Mouse (Mus musculus) stomach, embryonic 14.5 days (tissue): Measurements from ENCODE around the gene Bmf. TPM values are rescaled to one million over a fixed set of nuclear protein-coding genes. Genes with fewer than 3 reads are reported as not detected.

ENCODE experiments used
- ATAC-seq: fragments of 200-750 bp; cut with Nextera tagmentation; 2 replicates; pipeline ENCODE4 v1.8.0; 2017; ENCODE audit warnings: low read depth, moderate TSS enrichment; ENCODE audit not compliant: insufficient number of reproducible peaks, insufficient read depth, low FRiP score
- H3K27ac ChIP-seq: fragments of 300-500 bp; sonication (generic); 2 replicates; pipeline ENCODE4 v1.5.1; 2014; ENCODE audit warnings: mild to moderate bottlenecking, low read length, moderate library complexity, mixed read lengths
- H3K27me3 ChIP-seq: fragments of 300-500 bp; sonication (generic); 2 replicates; pipeline ENCODE4 v1.6.1; 2014; ENCODE audit warnings: low read length, control low read depth, mixed read lengths; ENCODE audit not compliant: control insufficient read depth, insufficient read depth
- H3K36me3 ChIP-seq: fragments of 300-500 bp; sonication (generic); 2 replicates; pipeline ENCODE4 v1.6.1; 2014; ENCODE audit warnings: mild to moderate bottlenecking, control low read depth, low read length, moderate library complexity, mixed read lengths; ENCODE audit not compliant: control insufficient read depth, insufficient read depth
- H3K4me1 ChIP-seq: fragments of 300-500 bp; sonication (generic); 2 replicates; pipeline ENCODE4 v1.6.1; 2014; ENCODE audit warnings: low read length, control low read depth, mixed read lengths; ENCODE audit not compliant: control insufficient read depth, insufficient read depth
- H3K4me2 ChIP-seq: fragments of 300-500 bp; sonication (generic); replicated peaks from 2 replicates; pipeline ENCODE4 v1.6.1; 2014; ENCODE audit warnings: low read depth, low read length, control low read depth
- H3K4me3 ChIP-seq: fragments of 300-500 bp; sonication (generic); 2 replicates; pipeline ENCODE4 v1.5.1; 2014; ENCODE audit warnings: low read depth, low read length, control low read depth
- H3K9ac ChIP-seq: fragments of 300-500 bp; sonication (generic); replicated peaks from 2 replicates; pipeline ENCODE4 v1.6.1; 2014; ENCODE audit warnings: low read depth, mild to moderate bottlenecking, control low read depth, low read length, moderate library complexity, mixed read lengths
- H3K9me3 ChIP-seq: fragments of 300-500 bp; sonication (generic); 2 replicates; pipeline ENCODE4 v1.6.1; 2016; ENCODE audit warnings: low read depth, low read length, control low read depth; ENCODE audit not compliant: control insufficient read depth
- WGBS: fragments of 180-500 bp; shearing (Covaris S2); extraction: QIAGEN DNeasy Blood & Tissue Kit; methylation state at CpG from one replicate; pipeline ENCODE4 v1.1.7; 2014; 5-methylcytosine and 5-hydroxymethylcytosine counted together
- polyA plus RNA-seq: library from polyadenylated mRNA; unstranded; fragments of >200 nt; fragmentation: Nextera tagmentation; extraction: Ambion mirVana; gene quantifications from 2 replicates; pipeline ENCODE4 v1.2.1, GENCODE M21; 2014

Gene Bmf
- polyA plus RNA-seq = 7.7 and 8.2 TPM in 2 replicates

DNA sequence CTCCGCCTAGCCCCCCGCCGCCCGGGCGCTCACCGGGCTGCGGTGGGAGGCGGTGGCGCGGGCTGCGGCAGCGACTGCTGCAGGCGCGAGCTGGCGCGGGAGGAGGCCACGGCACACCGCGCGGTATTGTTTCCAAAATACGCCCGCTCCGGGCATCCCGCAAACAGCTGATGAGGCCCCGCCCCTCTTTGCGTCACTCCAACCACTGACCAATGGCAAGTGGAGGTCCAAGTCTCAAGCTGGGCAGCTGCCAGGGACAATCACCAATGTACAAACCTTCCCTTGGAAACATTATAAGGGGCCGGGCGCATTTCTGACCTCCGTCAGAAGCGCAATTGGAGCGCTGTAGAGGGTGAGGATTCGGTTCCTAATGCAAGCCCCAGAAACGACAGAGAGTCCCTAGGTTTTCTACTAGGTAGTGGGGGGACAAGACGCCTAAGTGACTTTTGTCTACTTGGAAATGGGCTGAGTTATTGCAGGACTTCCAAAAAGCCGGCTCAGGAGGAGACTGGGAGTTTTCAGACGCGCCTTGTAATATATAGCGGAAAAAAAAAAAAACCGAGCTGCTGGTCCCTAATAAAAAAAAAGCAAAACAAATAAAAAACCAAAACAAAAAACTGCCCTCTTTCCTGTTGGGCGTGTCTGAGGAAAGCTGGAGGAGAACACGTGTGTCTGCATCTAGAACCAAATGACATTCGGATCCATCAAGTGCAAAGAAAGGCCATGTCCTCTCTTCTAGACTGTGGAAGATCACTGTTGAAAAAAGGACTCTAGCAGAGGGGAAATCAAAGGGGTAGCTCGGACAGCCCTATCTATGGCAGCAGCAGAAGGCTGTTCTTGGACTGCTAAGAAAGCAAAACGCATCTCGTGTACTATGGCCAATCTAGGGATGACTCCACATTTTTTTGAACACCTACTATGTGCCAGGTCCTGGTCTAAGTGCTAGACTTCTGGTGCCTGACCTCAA lies at the start of gene Bmf:
Gene Bmf (minus strand): TSS at position 181 of the 967 bp plus-strand sequence.
- no peaks in the 10 kb centered on the region for H3K9me3 ChIP-seq
- peak; percentile 86 for ATAC-seq
- no peaks in the 10 kb centered on the region for H3K36me3 ChIP-seq
- peaks cover 37% of the 10 kb centered on the region for H3K4me1 ChIP-seq
- H3K27ac ChIP-seq = peak within 1 kb of the TSS; percentile 59; the same call in 1 of the 2 replicates
- no peaks in the 10 kb centered on the region for H3K27me3 ChIP-seq
- peak within 1 kb of the TSS; percentile 91 for H3K4me3 ChIP-seq
- peak within 1 kb of the TSS; percentile 62 for H3K9ac ChIP-seq
- peak within 1 kb of the TSS; percentile 95 for H3K4me2 ChIP-seq
- under 1% methylated on average over 45 of the region's 45 CpGs for WGBS

DNA sequence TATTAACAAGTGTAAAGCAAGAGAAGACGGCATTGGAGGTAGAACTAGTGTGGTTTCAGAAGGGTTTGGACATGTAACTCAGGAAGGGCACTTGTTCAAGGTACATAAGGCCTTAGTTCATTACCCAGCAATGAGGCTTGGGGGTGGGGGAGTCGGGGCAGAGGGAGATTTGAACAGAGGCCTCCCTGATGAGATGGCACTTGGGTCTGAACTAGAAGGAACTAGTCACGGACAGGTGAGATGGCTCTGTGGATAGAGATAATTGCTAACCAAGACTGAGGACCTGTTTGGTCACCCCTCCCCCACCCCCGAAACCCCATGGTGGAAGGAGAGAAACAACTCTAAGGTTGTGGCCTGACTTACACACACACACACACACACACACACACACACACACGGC lies 49.6 kb upstream of the Bmf start:
- WGBS = 13% methylated on average over 5 of the region's 5 CpGs
- ATAC-seq = no peak

DNA sequence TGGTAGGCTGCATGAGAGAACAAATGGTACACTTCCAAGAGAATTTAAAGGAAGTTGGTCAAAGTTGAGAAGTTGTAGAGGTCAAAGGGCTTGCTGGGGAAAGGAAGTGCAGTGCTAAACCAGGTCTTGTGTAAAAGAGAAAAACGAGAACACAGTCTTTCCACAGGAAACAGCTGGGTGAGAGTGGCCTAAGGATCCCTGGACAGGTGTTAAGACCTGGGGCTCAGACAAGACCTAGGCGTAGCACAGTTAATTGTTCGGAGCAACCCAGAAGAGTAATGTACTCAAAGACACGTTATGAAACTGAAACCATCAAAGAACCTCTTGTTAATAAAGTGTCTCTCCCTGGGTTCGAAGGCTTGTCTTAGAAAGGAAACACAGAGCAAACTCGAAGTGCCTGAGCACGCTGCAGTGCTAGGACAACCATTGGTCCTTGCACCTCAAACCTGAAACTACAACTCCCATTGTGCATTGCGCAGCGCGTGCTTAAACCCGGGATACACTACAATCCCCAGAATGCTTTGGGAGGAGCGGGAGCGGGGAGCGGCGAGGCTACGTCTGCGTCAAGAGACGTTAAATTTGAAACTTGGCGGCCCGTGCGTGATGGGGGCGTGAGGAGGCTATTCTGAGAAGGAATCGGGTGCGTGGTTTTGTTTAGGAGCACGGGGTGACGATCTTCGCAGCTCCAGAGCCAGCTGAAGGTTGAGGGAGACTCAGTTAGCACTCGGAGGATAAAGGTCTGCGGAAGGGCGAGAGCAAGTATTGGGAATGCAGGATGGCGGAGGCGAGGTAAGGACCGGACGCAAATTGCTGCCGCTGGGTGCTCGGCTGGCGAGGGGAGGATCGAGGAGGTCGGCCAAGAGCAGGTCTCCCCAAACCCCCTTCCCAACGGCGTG lies 48.4 kb upstream of the Bmf start, which contains the start of gene Bub1b:
Gene Bub1b (plus strand): TSS at position 539 of the 896 bp plus-strand sequence.
- WGBS = 5% methylated on average over 41 of the region's 41 CpGs

More for the DNA sequence above, 49.6 kb upstream of the Bmf start:
- Histone ChIP-seq H3K9ac (peak overlapping the region; percentile 53), H3K4me1 (peaks cover 6% of the 10 kb centered on the region; the same call in 1 of the 2 replicates), H3K27ac (no peak overlapping the region), H3K4me3 (peak overlapping the region; percentile 64), H3K4me2 (peak overlapping the region; percentile 64), H3K36me3 (peaks cover 14% of the 10 kb centered on the region; the same call in 1 of the 2 replicates), H3K27me3 (no peaks in the 10 kb centered on the region), H3K9me3 (no peaks in the 10 kb centered on the region)

GRCm38 (mm10) chr2:118591083-118591482 lies 41.6 kb upstream of the Bmf start:
- Histone ChIP-seq H3K4me1 (0 out of 2 replicates have a peak, but pooled peaks cover 3% of the 10 kb centered on the region), H3K4me2 (no peak overlapping the region), H3K9ac (no peak overlapping the region), H3K9me3 (no peaks in the 10 kb centered on the region), H3K27ac (no peak overlapping the region), H3K27me3 (no peaks in the 10 kb centered on the region), H3K4me3 (no peak overlapping the region), H3K36me3 (no peaks in the 10 kb centered on the region)
- no peak for ATAC-seq
- 87% methylated on average over 4 of the region's 4 CpGs for WGBS

More for the DNA sequence above, 48.4 kb upstream of the Bmf start, which contains the start of gene Bub1b:
- H3K27ac ChIP-seq = 0 out of 2 replicates have a peak within 1 kb of the TSS, but pooled peaks have one; percentile 7
- H3K27me3 ChIP-seq = no peaks in the 10 kb centered on the region
- no peaks in the 10 kb centered on the region for H3K9me3 ChIP-seq
- peaks cover 6% of the 10 kb centered on the region; the same call in 1 of the 2 replicates for H3K4me1 ChIP-seq
- peak within 1 kb of the TSS; percentile 64 for H3K4me2 ChIP-seq
- peak; percentile 97 for ATAC-seq
- H3K36me3 ChIP-seq = peaks cover 7% of the 10 kb centered on the region; the same call in 1 of the 2 replicates
- H3K9ac ChIP-seq = peak within 1 kb of the TSS; percentile 53
- peak within 1 kb of the TSS; percentile 64 for H3K4me3 ChIP-seq

GRCm38 (mm10) chr2:118587686-118588085 lies 38.2 kb upstream of the Bmf start:
- Histone ChIP-seq H3K36me3 (no peaks in the 10 kb centered on the region), H3K4me1 (0 out of 2 replicates have a peak, but pooled peaks cover 4% of the 10 kb centered on the region), H3K27me3 (no peaks in the 10 kb centered on the region), H3K4me3 (no peak overlapping the region), H3K27ac (no peak overlapping the region), H3K4me2 (no peak overlapping the region), H3K9me3 (no peaks in the 10 kb centered on the region), H3K9ac (no peak overlapping the region)
- no peak for ATAC-seq
- WGBS = 60% methylated on average over 3 of the region's 3 CpGs

DNA sequence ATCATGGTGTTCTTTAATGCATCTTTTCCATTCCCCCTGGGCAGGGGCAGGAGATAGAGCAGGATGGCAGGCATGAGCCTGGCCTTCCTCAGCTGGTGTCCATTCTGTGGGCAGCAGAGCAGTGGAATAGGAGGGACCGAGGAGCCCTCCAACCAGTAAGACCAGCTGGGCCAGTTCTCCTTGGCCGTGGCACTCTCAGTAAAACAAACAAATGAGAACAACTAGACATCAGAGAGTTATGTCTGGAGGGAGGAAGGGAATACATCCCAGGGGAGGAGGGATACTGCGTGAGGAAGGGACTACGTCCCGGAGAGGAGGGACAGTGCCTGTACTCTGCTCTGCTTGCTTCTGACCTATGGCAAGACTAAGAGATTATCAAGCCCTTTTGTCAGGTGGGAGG lies 36.5 kb upstream of the Bmf start:
- H3K4me1 ChIP-seq = 0 out of 2 replicates have a peak, but pooled peaks cover 4% of the 10 kb centered on the region
- no peak overlapping the region for H3K27ac ChIP-seq
- peak; percentile 47 for ATAC-seq
- H3K36me3 ChIP-seq = no peaks in the 10 kb centered on the region
- H3K9ac ChIP-seq = no peak overlapping the region
- H3K4me2 ChIP-seq = no peak overlapping the region
- no peak overlapping the region for H3K4me3 ChIP-seq
- 47% methylated on average over 5 of the region's 5 CpGs for WGBS
- no peaks in the 10 kb centered on the region for H3K9me3 ChIP-seq
- no peaks in the 10 kb centered on the region for H3K27me3 ChIP-seq

DNA sequence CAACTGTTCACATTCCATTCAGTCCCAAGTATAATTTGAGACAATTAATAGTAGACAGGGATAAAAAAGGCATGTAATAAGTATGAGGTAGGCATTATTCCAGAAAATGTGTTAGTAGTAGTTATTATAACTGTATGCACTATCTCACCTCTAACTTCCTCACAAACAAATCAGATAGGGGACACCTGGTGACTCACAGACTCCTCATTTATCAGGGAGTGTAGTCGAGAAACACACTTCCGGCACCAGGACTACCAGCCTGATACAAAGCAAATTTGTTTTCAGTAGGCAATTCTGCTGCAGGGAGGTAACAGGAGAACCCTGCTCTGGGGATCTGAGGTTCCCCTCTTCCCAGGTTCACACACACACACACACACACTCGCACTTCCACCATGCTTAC lies 23.6 kb upstream of the Bmf start:
- no peaks in the 10 kb centered on the region for H3K9me3 ChIP-seq

More for the DNA sequence above, 23.6 kb upstream of the Bmf start:
- Histone ChIP-seq H3K36me3 (no peaks in the 10 kb centered on the region), H3K9ac (no peak overlapping the region), H3K4me2 (no peak overlapping the region), H3K27me3 (no peaks in the 10 kb centered on the region), H3K4me3 (no peak overlapping the region), H3K4me1 (no peaks in the 10 kb centered on the region), H3K27ac (no peak overlapping the region)
- WGBS = 62% methylated on average over 3 of the region's 3 CpGs
- no peak for ATAC-seq
